Mouse (Mus musculus): ENCODE results near the gene Mcu. TPM values are rescaled to one million over a fixed set of nuclear protein-coding genes. Genes with fewer than 3 reads are reported as not detected.

Mcu gene
- 10 to 100 TPM; 33.9 to 37.1 TPM for total RNA-seq (2021)
- long read RNA-seq, experiment 1, transcript Mcu-202 (8 exons, 2,872 nt): major isoform, 10 of 14 reads
- long read RNA-seq, experiment 1, partial matches to known transcripts: 1 of 14 reads
- long read RNA-seq, experiment 1, other reads (novel, unspliced or antisense): 3 of 14 reads
- long read RNA-seq, experiment 2, transcript Mcu-202 (8 exons, 2,872 nt): major isoform, 6 of 6 reads
- long read RNA-seq, experiment 2, partial matches to known transcripts: 0 of 6 reads
- long read RNA-seq, experiment 2, other reads (novel, unspliced or antisense): 0 of 6 reads

- H3K27ac ChIP-seq: peak within 1 kb of the TSS; percentile 81
- TF ChIP-seq CTCF (IDR thresholded peaks at IDR 0.05): no peak
- peak; percentile 96 for DNase-seq (ENCODE audit: extremely low spot score in 1 of 2, low spot score in 2 of 2)
- intact Hi-C loops (cut with DNase I): loop anchor here (2.0 to 5.0 kb wide), 3 partner anchors 86 to 251 kb away; partner anchors contain the start of gene Micu1
- peak within 1 kb of the TSS; percentile 85 for H3K4me3 ChIP-seq
Measured at GRCm38 (mm10) chr10:59616522-59616921, at the start of gene Mcu. Mcu (minus strand) TSS chr10:59616692.

- DNase-seq (ENCODE audit: extremely low spot score in 1 of 2, low spot score in 2 of 2): peak in 1 of 2 experiments; percentile 11
- no peak for TF ChIP-seq CTCF (IDR thresholded peaks at IDR 0.05)
- intact Hi-C loops (cut with DNase I): no loop called here
- no peak overlapping the region for H3K4me3 ChIP-seq
- H3K27ac ChIP-seq: no peak overlapping the region
Measured at GRCm38 (mm10) chr10:59665503-59666291, 49.2 kb upstream of the Mcu start.

GRCm38 (mm10) chr10:59664765-59665164 is 48.3 kb upstream of the Mcu start:
- intact Hi-C loops (cut with DNase I): no loop called here
- DNase-seq (ENCODE audit: extremely low spot score in 1 of 2, low spot score in 2 of 2): no peak

DNA sequence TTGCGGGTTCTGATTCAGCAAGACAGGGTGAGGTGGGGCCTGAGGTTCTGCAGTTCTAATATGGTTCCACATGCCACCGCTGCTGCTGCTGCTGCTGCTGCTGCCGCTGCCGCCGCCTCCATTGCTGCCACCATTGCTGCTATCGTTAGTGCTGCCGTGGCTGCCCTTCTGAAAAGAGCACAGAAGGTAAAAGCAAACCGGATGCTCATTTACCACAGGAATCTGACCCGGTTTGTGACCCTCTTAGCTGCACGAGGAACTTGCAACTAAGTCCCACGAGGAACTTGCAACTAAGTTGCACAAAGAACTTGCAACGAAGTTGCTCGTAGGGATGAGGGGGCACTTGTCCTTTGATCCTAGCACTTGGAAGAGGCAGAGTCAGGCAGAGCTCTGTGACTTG is 40.3 kb upstream of the Mcu start:
- DNase-seq (ENCODE audit: extremely low spot score in 1 of 2, low spot score in 2 of 2): no peak
- no peak overlapping the region for H3K27ac ChIP-seq
- H3K4me3 ChIP-seq: no peak overlapping the region
- intact Hi-C loops (cut with DNase I): no loop called here
- TF ChIP-seq CTCF (IDR thresholded peaks at IDR 0.05): no peak

More at GRCm38 (mm10) chr10:59664765-59665164, 48.3 kb upstream of the Mcu start:
- Histone ChIP-seq H3K4me3 (no peak overlapping the region), H3K27ac (no peak overlapping the region)
- no peak for TF ChIP-seq CTCF (IDR thresholded peaks at IDR 0.05)

GRCm38 (mm10) chr10:59646821-59647378 is 30.4 kb upstream of the Mcu start:
- Histone ChIP-seq H3K27ac (no peak overlapping the region), H3K4me3 (no peak overlapping the region)
- intact Hi-C loops (cut with DNase I): no loop called here
- no peak for TF ChIP-seq CTCF (IDR thresholded peaks at IDR 0.05)
- DNase-seq (ENCODE audit: extremely low spot score in 1 of 2, low spot score in 2 of 2): no peak

- intact Hi-C loops (cut with DNase I): no loop called here
- no peak for TF ChIP-seq CTCF (IDR thresholded peaks at IDR 0.05)
- no peak for DNase-seq (ENCODE audit: extremely low spot score in 1 of 2, low spot score in 2 of 2)
Measured at GRCm38 (mm10) chr10:59645153-59645552, 28.7 kb upstream of the Mcu start.

DNA sequence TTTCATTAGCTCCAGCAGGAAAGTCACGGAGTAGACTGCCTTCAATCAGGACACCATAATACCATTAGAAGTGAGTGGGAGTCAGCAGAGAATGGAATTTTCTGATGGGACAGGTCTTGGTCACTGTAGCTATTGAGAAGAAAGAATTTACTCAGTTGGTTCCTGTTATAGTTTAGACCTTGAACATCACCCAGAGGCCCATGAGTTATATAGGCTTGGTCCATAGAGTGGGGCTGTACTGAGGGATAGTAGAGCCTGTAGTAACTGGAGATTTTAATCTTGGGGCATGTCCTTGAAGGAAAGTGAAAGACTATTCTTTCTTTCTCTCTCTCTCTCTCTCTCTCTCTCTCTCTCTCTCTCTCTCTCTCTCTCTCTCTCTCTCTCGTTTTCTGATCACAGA is 28.2 kb upstream of the Mcu start:
- Histone ChIP-seq H3K27ac (no peak overlapping the region), H3K4me3 (no peak overlapping the region)
- no peak for TF ChIP-seq CTCF (IDR thresholded peaks at IDR 0.05)
- intact Hi-C loops (cut with DNase I): no loop called here
- DNase-seq (ENCODE audit: extremely low spot score in 1 of 2, low spot score in 2 of 2): no peak

More at GRCm38 (mm10) chr10:59645153-59645552, 28.7 kb upstream of the Mcu start:
- H3K4me3 ChIP-seq: no peak overlapping the region
- H3K27ac ChIP-seq: no peak overlapping the region

DNA sequence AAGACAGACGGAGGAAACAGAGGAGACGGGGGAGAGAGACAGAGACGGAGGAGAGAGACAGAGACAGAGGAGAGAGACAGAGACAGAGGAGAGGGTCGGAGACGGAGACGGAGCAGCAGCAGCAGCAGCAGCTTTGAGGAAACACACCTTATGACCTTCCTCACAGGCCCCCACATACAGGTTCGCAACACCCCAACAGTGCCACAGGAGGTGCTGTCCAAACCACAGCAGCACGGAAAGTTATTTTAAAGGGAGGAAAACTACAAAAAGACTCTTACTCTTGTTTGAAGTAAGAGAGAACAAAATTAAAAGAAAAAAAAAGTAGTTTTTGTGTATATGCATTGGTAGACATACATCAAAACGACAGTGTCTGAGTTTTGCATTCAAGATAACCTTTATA is 27.2 kb upstream of the Mcu start:
- H3K27ac ChIP-seq: no peak overlapping the region
- DNase-seq (ENCODE audit: extremely low spot score in 1 of 2, low spot score in 2 of 2): no peak
- TF ChIP-seq CTCF (IDR thresholded peaks at IDR 0.05): no peak
- intact Hi-C loops (cut with DNase I): no loop called here
- no peak overlapping the region for H3K4me3 ChIP-seq

- intact Hi-C loops (cut with DNase I): no loop called here
- H3K27ac ChIP-seq: no peak overlapping the region
- DNase-seq (ENCODE audit: extremely low spot score in 1 of 2, low spot score in 2 of 2): no peak
- H3K4me3 ChIP-seq: no peak overlapping the region
- TF ChIP-seq CTCF (IDR thresholded peaks at IDR 0.05): no peak
Measured at GRCm38 (mm10) chr10:59642659-59643377, 26.3 kb upstream of the Mcu start.

DNA sequence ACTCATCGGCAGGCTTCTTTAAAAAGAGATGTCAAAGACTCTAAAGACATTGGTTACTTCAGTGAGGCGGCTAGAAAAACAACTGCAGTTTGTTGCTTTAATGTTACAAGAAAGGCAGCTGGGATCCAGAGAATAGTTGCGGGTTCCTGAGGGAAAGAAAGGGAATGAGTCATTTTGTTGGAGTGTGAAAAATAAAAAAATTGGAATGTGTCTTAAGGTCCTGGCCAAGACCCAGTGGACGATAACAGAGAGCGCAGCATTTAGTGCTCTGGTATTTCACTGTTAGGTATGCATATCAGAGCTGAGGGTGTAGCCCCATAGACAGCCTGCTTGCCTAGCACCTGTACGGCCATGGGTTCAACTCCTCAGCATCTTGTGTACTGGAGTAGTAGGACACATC is 22.1 kb upstream of the Mcu start:
- no peak overlapping the region for H3K27ac ChIP-seq
- no peak overlapping the region for H3K4me3 ChIP-seq
- no peak for DNase-seq (ENCODE audit: extremely low spot score in 1 of 2, low spot score in 2 of 2)
- no peak for TF ChIP-seq CTCF (IDR thresholded peaks at IDR 0.05)
- intact Hi-C loops (cut with DNase I): no loop called here

GRCm38 (mm10) chr10:59637596-59638124 is 21.2 kb upstream of the Mcu start:
- no peak for DNase-seq (ENCODE audit: extremely low spot score in 1 of 2, low spot score in 2 of 2)
- no peak overlapping the region for H3K27ac ChIP-seq
- H3K4me3 ChIP-seq: no peak overlapping the region
- intact Hi-C loops (cut with DNase I): no loop called here
- no peak for TF ChIP-seq CTCF (IDR thresholded peaks at IDR 0.05)
